Mouse (Mus musculus): ENCODE measurements around the gene Foxa3. TPM values are rescaled to one million over a fixed set of nuclear protein-coding genes. Genes with fewer than 3 reads are reported as not detected.

Foxa3 gene
- total and polyA plus RNA-seq, 2 experiments = 31.2 to 54.1 TPM

DNA sequence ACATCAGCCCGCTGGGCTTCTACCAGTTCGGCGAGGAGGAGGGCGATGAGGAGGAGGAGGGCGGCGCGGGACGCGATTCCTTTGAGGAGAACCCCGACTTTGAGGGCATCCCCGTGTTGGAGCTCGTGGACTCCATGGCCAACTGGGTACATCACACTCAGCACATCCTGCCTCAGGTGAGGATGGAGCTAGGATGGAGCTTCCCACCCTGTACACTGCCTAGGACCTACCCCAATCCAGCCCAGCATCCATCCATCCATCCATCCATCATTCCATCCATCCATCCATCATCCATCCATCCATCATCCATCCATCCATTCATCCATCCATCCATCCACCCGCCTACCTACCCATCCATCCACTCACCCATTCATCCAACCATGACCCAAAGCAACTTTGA, 42.6 kb upstream of the Foxa3 start:
- Histone ChIP-seq H3K79me2 (ENCODE audit: control insufficient read depth, insufficient read depth, low read length) (no peaks in the 10 kb centered on the region), H3K27me3 (ENCODE audit: control insufficient read depth, insufficient read depth, low read length) (peaks cover 14% of the 10 kb centered on the region), H3K27ac (replicated peaks; ENCODE audit: insufficient read depth, low read depth, low read length) (no peak overlapping the region), H3K36me3 (ENCODE audit: control insufficient read depth, insufficient read depth, low read length) (no peaks in the 10 kb centered on the region), H3K4me1 (ENCODE audit: control insufficient read depth, insufficient read depth, low read length) (no peaks in the 10 kb centered on the region), H3K9ac (ENCODE audit: low read depth, low read length) (no peak overlapping the region), H3K4me3 (ENCODE audit: insufficient read depth, low read depth, low read length) (no peak overlapping the region)
- no peak for DNase-seq (ENCODE audit: extremely low read depth, low read depth, low spot score)
- 42% methylated on average over 13 of the region's 13 CpGs for WGBS
- TF ChIP-seq CTCF (IDR thresholded peaks at IDR 0.05; ENCODE audit: low read depth, low read length) (no peak), POLR2A (IDR thresholded peaks at IDR 0.05; ENCODE audit: extremely low read depth, insufficient read depth, low read length) (no peak)

- Histone ChIP-seq H3K9ac (ENCODE audit: low read depth, low read length) (no peak overlapping the region), H3K27ac (replicated peaks; ENCODE audit: insufficient read depth, low read depth, low read length) (no peak overlapping the region), H3K36me3 (ENCODE audit: control insufficient read depth, insufficient read depth, low read length) (no peaks in the 10 kb centered on the region), H3K4me3 (ENCODE audit: insufficient read depth, low read depth, low read length) (no peak overlapping the region), H3K4me1 (ENCODE audit: control insufficient read depth, insufficient read depth, low read length) (no peaks in the 10 kb centered on the region), H3K79me2 (ENCODE audit: control insufficient read depth, insufficient read depth, low read length) (no peaks in the 10 kb centered on the region), H3K27me3 (ENCODE audit: control insufficient read depth, insufficient read depth, low read length) (no peaks in the 10 kb centered on the region)
- 90% methylated on average over 10 of the region's 10 CpGs for WGBS
- TF ChIP-seq POLR2A (IDR thresholded peaks at IDR 0.05; ENCODE audit: extremely low read depth, insufficient read depth, low read length) = no peak
- no peak for TF ChIP-seq CTCF (IDR thresholded peaks at IDR 0.05; ENCODE audit: low read depth, low read length)
- DNase-seq (ENCODE audit: extremely low read depth, low read depth, low spot score) = no peak
Observed at GRCm38 (mm10) chr7:19057405-19057804, 34.1 kb upstream of the Foxa3 start.

DNA sequence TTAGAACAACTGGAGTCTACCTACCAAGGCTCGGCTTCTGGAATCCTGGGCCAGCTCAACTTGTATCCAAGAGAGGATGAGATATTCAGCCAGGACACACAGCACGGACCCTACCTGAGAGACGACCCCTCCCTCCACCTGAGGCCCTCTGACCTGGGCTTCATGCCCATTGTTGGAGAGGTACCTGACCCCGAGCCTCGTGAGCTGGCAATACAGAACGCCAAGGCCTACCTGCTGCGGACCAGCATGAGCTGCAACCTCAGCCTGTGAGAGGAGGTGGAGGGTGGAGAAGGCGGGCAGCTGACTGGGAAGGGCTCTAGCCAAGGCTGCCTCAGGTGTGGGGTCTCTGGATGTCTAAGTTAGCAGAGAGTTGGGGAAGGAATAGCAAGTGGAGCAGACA, 31.8 kb upstream of the Foxa3 start:
- Histone ChIP-seq H3K9ac (ENCODE audit: low read depth, low read length) (no peak overlapping the region), H3K27me3 (ENCODE audit: control insufficient read depth, insufficient read depth, low read length) (no peaks in the 10 kb centered on the region), H3K4me1 (ENCODE audit: control insufficient read depth, insufficient read depth, low read length) (no peaks in the 10 kb centered on the region), H3K27ac (replicated peaks; ENCODE audit: insufficient read depth, low read depth, low read length) (no peak overlapping the region), H3K4me3 (ENCODE audit: insufficient read depth, low read depth, low read length) (no peak overlapping the region), H3K36me3 (ENCODE audit: control insufficient read depth, insufficient read depth, low read length) (peaks cover 2% of the 10 kb centered on the region; the same call in 1 of the 2 replicates), H3K79me2 (ENCODE audit: control insufficient read depth, insufficient read depth, low read length) (no peaks in the 10 kb centered on the region)
- TF ChIP-seq POLR2A (IDR thresholded peaks at IDR 0.05; ENCODE audit: extremely low read depth, insufficient read depth, low read length) (no peak), CTCF (IDR thresholded peaks at IDR 0.05; ENCODE audit: low read depth, low read length) (no peak)
- 87% methylated on average over 8 of the region's 8 CpGs for WGBS
- no peak for DNase-seq (ENCODE audit: extremely low read depth, low read depth, low spot score)

DNA sequence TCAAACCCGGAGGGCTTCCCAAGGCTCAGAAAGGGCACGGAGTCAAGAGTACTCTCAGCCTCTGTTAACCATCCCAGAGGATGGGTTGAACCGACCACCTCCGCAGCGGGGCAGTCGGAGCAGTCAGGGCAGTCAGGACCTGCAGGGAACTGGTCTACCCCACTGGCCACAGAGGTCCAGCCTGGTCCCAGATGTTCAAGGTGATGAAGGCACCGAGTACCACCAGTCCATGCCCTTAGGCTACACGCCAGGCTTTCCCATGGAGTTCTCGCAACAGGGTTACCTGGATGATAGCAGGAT, 31.4 kb upstream of the Foxa3 start:
- H3K36me3 ChIP-seq (ENCODE audit: control insufficient read depth, insufficient read depth, low read length) = peaks cover 2% of the 10 kb centered on the region; the same call in 1 of the 2 replicates
- no peak for DNase-seq (ENCODE audit: extremely low read depth, low read depth, low spot score)
- H3K4me1 ChIP-seq (ENCODE audit: control insufficient read depth, insufficient read depth, low read length) = no peaks in the 10 kb centered on the region
- no peaks in the 10 kb centered on the region for H3K79me2 ChIP-seq (ENCODE audit: control insufficient read depth, insufficient read depth, low read length)
- no peak overlapping the region for H3K4me3 ChIP-seq (ENCODE audit: insufficient read depth, low read depth, low read length)
- TF ChIP-seq CTCF (IDR thresholded peaks at IDR 0.05; ENCODE audit: low read depth, low read length) = no peak
- TF ChIP-seq POLR2A (IDR thresholded peaks at IDR 0.05; ENCODE audit: extremely low read depth, insufficient read depth, low read length) = no peak
- H3K27ac ChIP-seq (replicated peaks; ENCODE audit: insufficient read depth, low read depth, low read length) = no peak overlapping the region
- no peak overlapping the region for H3K9ac ChIP-seq (ENCODE audit: low read depth, low read length)
- WGBS = 82% methylated on average over 9 of the region's 9 CpGs
- H3K27me3 ChIP-seq (ENCODE audit: control insufficient read depth, insufficient read depth, low read length) = no peaks in the 10 kb centered on the region

GRCm38 (mm10) chr7:19054047-19054776, 30.9 kb upstream of the Foxa3 start, which contains the start of gene Rsph6a:
Gene Rsph6a (plus strand): TSS chr7:19054690.
- TF ChIP-seq CTCF (IDR thresholded peaks at IDR 0.05; ENCODE audit: low read depth, low read length) (peak; percentile 48; the same call in 1 of the 2 replicates), POLR2A (IDR thresholded peaks at IDR 0.05; ENCODE audit: extremely low read depth, insufficient read depth, low read length) (no peak)
- no peak within 1 kb of the TSS for H3K27ac ChIP-seq (replicated peaks; ENCODE audit: insufficient read depth, low read depth, low read length)
- no peaks in the 10 kb centered on the region for H3K4me1 ChIP-seq (ENCODE audit: control insufficient read depth, insufficient read depth, low read length)
- H3K4me3 ChIP-seq (ENCODE audit: insufficient read depth, low read depth, low read length) = no peak within 1 kb of the TSS
- WGBS = 68% methylated on average over 31 of the region's 33 CpGs
- H3K9ac ChIP-seq (ENCODE audit: low read depth, low read length) = no peak within 1 kb of the TSS
- no peaks in the 10 kb centered on the region for H3K27me3 ChIP-seq (ENCODE audit: control insufficient read depth, insufficient read depth, low read length)
- H3K79me2 ChIP-seq (ENCODE audit: control insufficient read depth, insufficient read depth, low read length) = no peaks in the 10 kb centered on the region
- no peak for DNase-seq (ENCODE audit: extremely low read depth, low read depth, low spot score)
- peaks cover 7% of the 10 kb centered on the region; the same call in 1 of the 2 replicates for H3K36me3 ChIP-seq (ENCODE audit: control insufficient read depth, insufficient read depth, low read length)

DNA sequence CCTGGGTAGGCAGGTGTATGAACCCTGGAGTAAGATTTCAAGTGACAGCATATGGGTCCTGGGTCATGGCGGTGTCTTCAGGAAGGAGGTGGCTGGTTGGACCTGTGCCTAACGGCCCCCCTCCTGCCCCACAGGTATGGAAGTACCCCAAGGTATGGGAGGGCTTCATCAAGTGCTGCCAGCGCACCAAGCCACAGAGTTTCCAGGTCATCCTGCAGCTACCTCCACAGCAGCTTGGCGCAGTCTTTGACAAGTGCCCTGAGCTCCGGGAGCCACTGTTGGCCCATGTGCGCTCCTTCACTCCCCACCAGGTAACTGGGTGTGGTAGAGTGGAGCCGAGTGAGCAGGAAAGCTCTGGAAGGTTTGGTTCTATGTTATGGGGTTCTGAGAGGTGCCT, 29.8 kb upstream of the Foxa3 start:
- Histone ChIP-seq H3K4me1 (ENCODE audit: control insufficient read depth, insufficient read depth, low read length) (no peaks in the 10 kb centered on the region), H3K36me3 (ENCODE audit: control insufficient read depth, insufficient read depth, low read length) (peaks cover 10% of the 10 kb centered on the region; the same call in 1 of the 2 replicates), H3K27ac (replicated peaks; ENCODE audit: insufficient read depth, low read depth, low read length) (no peak overlapping the region), H3K27me3 (ENCODE audit: control insufficient read depth, insufficient read depth, low read length) (no peaks in the 10 kb centered on the region), H3K9ac (ENCODE audit: low read depth, low read length) (no peak overlapping the region), H3K79me2 (ENCODE audit: control insufficient read depth, insufficient read depth, low read length) (no peaks in the 10 kb centered on the region), H3K4me3 (ENCODE audit: insufficient read depth, low read depth, low read length) (no peak overlapping the region)
- TF ChIP-seq CTCF (IDR thresholded peaks at IDR 0.05; ENCODE audit: low read depth, low read length) (no peak), POLR2A (IDR thresholded peaks at IDR 0.05; ENCODE audit: extremely low read depth, insufficient read depth, low read length) (no peak)
- 90% methylated on average over 7 of the region's 7 CpGs for WGBS
- no peak for DNase-seq (ENCODE audit: extremely low read depth, low read depth, low spot score)
